Mouse (Mus musculus): ENCODE data around the gene Nle1.

GRCm38 (mm10) chr11:82952612-82953542 is 44.7 kb upstream of the Nle1 start:
- no peak for TF ChIP-seq CTCF (IDR thresholded peaks at IDR 0.05; ENCODE audit: extremely low read depth, insufficient read depth, insufficient read length, insufficient replicate concordance)
- no peak for TF ChIP-seq POLR2A (IDR thresholded peaks at IDR 0.05; ENCODE audit: low read depth, low read length)
